Mouse (Mus musculus) kidney, adult 2 months (tissue): ENCODE results near the gene Cdh4.

Experiments
- CTCF ChIP-seq: fragments of 200-500 bp; conservative IDR thresholded peaks from 2 replicates; pipeline ENCODE4 v1.5.1; 2011; ENCODE audit warnings: low read depth, mild to moderate bottlenecking, control low read depth, low read length, moderate library complexity, mixed read lengths; ENCODE audit not compliant: insufficient read depth, insufficient read length
- POLR2A ChIP-seq: fragments of 200-500 bp; IDR thresholded peaks from one replicate; pipeline ENCODE4 v1.6.1; 2011; ENCODE audit warnings: low read depth, low read length, control low read depth

GRCm38 (mm10) chr2:179713326-179713725 is 271.1 kb downstream of the Cdh4 start:
- TF ChIP-seq POLR2A (no peak), CTCF (no peak)
